ENCODE assay signal across 8 mouse cellular contexts in the genomic region with DNA sequence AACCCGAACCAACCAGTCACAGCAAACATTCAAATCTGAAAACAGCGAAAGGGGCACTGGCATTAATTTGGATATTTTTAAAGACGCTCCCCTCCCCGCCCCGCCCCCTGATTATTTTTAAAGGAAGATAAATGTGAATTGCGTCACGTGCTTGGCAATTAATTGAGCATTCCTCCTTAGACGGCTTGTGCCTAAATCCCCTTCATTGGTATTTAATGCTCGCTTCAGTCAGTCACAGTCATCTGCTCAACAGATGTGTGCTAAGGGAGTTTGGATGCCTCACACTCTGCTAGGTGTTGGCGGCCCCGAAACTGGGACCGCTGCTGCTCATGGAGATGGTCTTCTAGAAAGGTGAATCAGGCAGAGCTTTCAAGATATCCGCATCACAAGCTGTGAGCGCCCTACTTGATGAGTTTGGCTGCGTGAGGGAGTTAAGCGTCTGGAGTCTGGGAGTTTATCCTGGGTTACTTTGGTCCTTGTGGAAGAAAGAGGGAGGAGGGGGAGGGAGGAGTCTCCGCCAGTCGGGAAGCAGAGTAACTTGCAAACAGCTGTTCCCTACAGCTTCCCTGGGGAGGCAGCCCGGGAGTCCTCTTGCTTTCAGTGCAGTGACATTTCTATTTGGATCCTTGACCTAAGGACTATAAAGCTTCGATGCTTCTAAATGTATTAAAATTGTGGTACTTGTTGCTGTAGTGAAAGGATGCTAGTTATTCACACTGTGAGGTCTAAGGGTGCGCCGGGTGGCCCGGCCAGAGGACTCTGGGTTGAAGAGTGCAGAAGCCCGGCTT. TPM values are rescaled to one million over a fixed set of nuclear protein-coding genes. Genes with fewer than 3 reads are reported as not detected.
DNase-seq lines count a peak whose midpoint lies in the region; ATAC-seq and TF ChIP-seq lines count a peak whose summit lies in the region.

No protein-coding gene starts in this region.

- ATAC-seq in heart, embryonic 13.5 days (ENCODE audit: extremely low read depth, insufficient number of reproducible peaks, low FRiP score, low TSS enrichment): no peak

- peak overlapping the region; percentile 67 for H3K4me2 ChIP-seq in heart, embryonic 13.5 days

- peak overlapping the region; percentile 40 for H3K4me3 ChIP-seq in heart, embryonic 13.5 days
- peak overlapping the region; percentile 41 for H3K4me3 ChIP-seq in limb, embryonic 10.5 days
- H3K4me3 ChIP-seq in small intestine, adult 2 months (ENCODE audit: low read depth, low read length): peak overlapping the region; percentile 13

- peak overlapping the region; percentile 77 for H3K27ac ChIP-seq in heart, embryonic 13.5 days (replicated peaks)
- peak overlapping the region; percentile 83 for H3K27ac ChIP-seq in limb, embryonic 10.5 days
- 0 out of 2 replicates have a peak overlapping the region, but pooled peaks have one; percentile 10 for H3K27ac ChIP-seq in small intestine, adult 2 months (ENCODE audit: insufficient read depth, low read depth, low read length)

- no peaks in the 10 kb centered on the region for H3K27me3 ChIP-seq in heart, embryonic 13.5 days (replicated peaks)
- H3K27me3 ChIP-seq in limb, embryonic 10.5 days (ENCODE audit: low read depth, poor library complexity, severe bottlenecking): peaks cover 16% of the 10 kb centered on the region
- no peaks in the 10 kb centered on the region for H3K27me3 ChIP-seq in small intestine, adult 2 months (ENCODE audit: control insufficient read depth, insufficient read depth, low read length)

- TF ChIP-seq CTCF in small intestine, adult 2 months (IDR thresholded peaks at IDR 0.05; ENCODE audit: extremely low read depth, insufficient read length, insufficient replicate concordance, low read depth, low read length): no peak

- H3K36me3 ChIP-seq in heart, embryonic 13.5 days: no peaks in the 10 kb centered on the region
- H3K36me3 ChIP-seq in limb, embryonic 10.5 days: no peaks in the 10 kb centered on the region
- no peaks in the 10 kb centered on the region for H3K36me3 ChIP-seq in small intestine, adult 2 months (ENCODE audit: control insufficient read depth, insufficient read depth, low read length)

- WGBS in heart, embryonic 13.5 days: 9% methylated on average over 24 of the region's 24 CpGs
- 4% methylated on average over 24 of the region's 24 CpGs for WGBS in limb, embryonic 10.5 days
- WGBS in small intestine, adult 2 months: 23% methylated on average over 24 of the region's 24 CpGs

- peak; percentile 59 for DNase-seq in adrenal gland, postnatal 14 days
- DNase-seq in adrenal gland, postnatal 10 days: no peak
- DNase-seq in brain, adult 2 months (ENCODE audit: low read depth, low spot score): peak; percentile 71
- peak; percentile 69 for DNase-seq in limb, embryonic 10.5 days (ENCODE audit: low spot score)
- DNase-seq in spleen, adult 12 weeks (ENCODE audit: low spot score): no peak
- no peak for DNase-seq in ovary, adult 18-20 months (ENCODE audit: low spot score)

- no peak for TF ChIP-seq POLR2A in small intestine, adult 2 months (IDR thresholded peaks at IDR 0.05; ENCODE audit: low read depth, low read length)

- H3K9ac ChIP-seq in heart, embryonic 13.5 days: peak overlapping the region; percentile 70

- H3K4me1 ChIP-seq in heart, embryonic 13.5 days: peaks cover 68% of the 10 kb centered on the region
- H3K4me1 ChIP-seq in limb, embryonic 10.5 days: peaks cover 53% of the 10 kb centered on the region
- peaks cover 10% of the 10 kb centered on the region for H3K4me1 ChIP-seq in small intestine, adult 2 months (ENCODE audit: control insufficient read depth, insufficient read depth, insufficient read length, low read length)

- no peaks in the 10 kb centered on the region for H3K9me3 ChIP-seq in heart, embryonic 13.5 days
- no peaks in the 10 kb centered on the region for H3K9me3 ChIP-seq in limb, embryonic 10.5 days (replicated peaks)

RNA-seq across cellular contexts. Expression of a gene that starts 3.8 kb away (rescaled TPM):
- 68.8 and 76.9 TPM in 2 replicates for total RNA-seq in adrenal gland, postnatal 14 days (2021)
- 10 to 100 TPM; 66.1 to 78.6 TPM for total RNA-seq in adrenal gland, postnatal 10 days (2021)
- 70.2 and 70.8 TPM in 2 replicates for polyA plus RNA-seq in heart, embryonic 13.5 days (2015; fragmentation: Nextera tagmentation; extraction: Ambion mirVana)
- polyA plus RNA-seq in limb, embryonic 10.5 days (2016; fragmentation: Nextera tagmentation; extraction: Ambion mirVana): 17.0 and 23.5 TPM in 2 replicates
- 20.8 and 22.1 TPM in 2 replicates for polyA plus RNA-seq in small intestine, adult 2 months (2012; rRNA removed)

RNA-seq across cellular contexts. Expression of a gene that starts 14.4 kb away (rescaled TPM):
- 22.2 and 24.9 TPM in 2 replicates for total RNA-seq in adrenal gland, postnatal 14 days (2021)
- 10 to 100 TPM; 22.1 to 24.2 TPM for total RNA-seq in adrenal gland, postnatal 10 days (2021)
- 22.1 and 25.4 TPM in 2 replicates for polyA plus RNA-seq in heart, embryonic 13.5 days (2015; fragmentation: Nextera tagmentation; extraction: Ambion mirVana)
- polyA plus RNA-seq in limb, embryonic 10.5 days (2016; fragmentation: Nextera tagmentation; extraction: Ambion mirVana): 6.4 and 6.7 TPM in 2 replicates
- polyA plus RNA-seq in small intestine, adult 2 months (2012; rRNA removed): 11.3 and 17.1 TPM in 2 replicates

RNA-seq across cellular contexts. Expression of a gene that starts 51.0 kb away (rescaled TPM):
- 0.90 and 1.1 TPM in 2 replicates for total RNA-seq in adrenal gland, postnatal 14 days (2021)
- 1 to 10 TPM; 1.1 to 1.2 TPM for total RNA-seq in adrenal gland, postnatal 10 days (2021)
- 0.23 and 0.45 TPM in 2 replicates for polyA plus RNA-seq in heart, embryonic 13.5 days (2015; fragmentation: Nextera tagmentation; extraction: Ambion mirVana)
- polyA plus RNA-seq in limb, embryonic 10.5 days (2016; fragmentation: Nextera tagmentation; extraction: Ambion mirVana): 0.16 and 0.26 TPM in 2 replicates
- 0.24 and 0.51 TPM in 2 replicates for polyA plus RNA-seq in small intestine, adult 2 months (2012; rRNA removed)

Comparison
In these comparisons a context has a peak if more than half of its experiments do, and no peak if none do; other contexts are left out.
1. DNase-seq: peak in adrenal gland, postnatal 14 days (single experiment), brain, adult 2 months (single experiment) and limb, embryonic 10.5 days (single experiment); none in adrenal gland, postnatal 10 days (single experiment), spleen, adult 12 weeks (single experiment) and ovary, adult 18-20 months (single experiment).
2. H3K27ac ChIP-seq: peak in every context shown above with its lines; median percentile 83 in limb, embryonic 10.5 days; 77 in heart, embryonic 13.5 days; 10 in small intestine, adult 2 months.
3. Peak in every context shown above with its lines, with median percentiles within 50 percentile points of each other: H3K4me3 ChIP-seq.